Mouse (Mus musculus): ENCODE data around the gene Stat2.

The Stat2 gene

GRCm38 (mm10) chr10:128297622-128298021 is 27.3 kb downstream of the Stat2 start:
- 76% methylated on average over 11 of the region's 11 CpGs for WGBS

GRCm38 (mm10) chr10:128298243-128298642 is 27.9 kb downstream of the Stat2 start:
- 79% methylated on average over 6 of the region's 6 CpGs for WGBS

GRCm38 (mm10) chr10:128298702-128299171 is 28.4 kb downstream of the Stat2 start, which contains the start of gene Il23a:
Il23a (minus strand) TSS chr10:128298752.
- WGBS: 84% methylated on average over 11 of the region's 11 CpGs

GRCm38 (mm10) chr10:128302357-128302756 is 32.0 kb downstream of the Stat2 start:
- 29% methylated on average over 3 of the region's 3 CpGs for WGBS

GRCm38 (mm10) chr10:128302785-128303125 is 32.4 kb downstream of the Stat2 start:
- under 1% methylated on average over 9 of the region's 9 CpGs for WGBS

- 1% methylated on average over 37 of the region's 37 CpGs for WGBS
These were observed 33.0 kb downstream of the Stat2 start, which contains the start of gene Pan2 for GRCm38 (mm10) chr10:128303126-128304021. Pan2 (plus strand) TSS chr10:128303335.

- 92% methylated on average over 7 of the region's 7 CpGs for WGBS
These were observed 39.3 kb downstream of the Stat2 start for GRCm38 (mm10) chr10:128309654-128310053.

- 56% methylated on average over 11 of the region's 11 CpGs for WGBS
These were observed 39.8 kb downstream of the Stat2 start for GRCm38 (mm10) chr10:128310177-128310576.

- 76% methylated on average over 4 of the region's 4 CpGs for WGBS
These were observed 40.5 kb downstream of the Stat2 start for GRCm38 (mm10) chr10:128310902-128311301.

- 93% methylated on average over 8 of the region's 8 CpGs for WGBS
These were observed 45.2 kb downstream of the Stat2 start for GRCm38 (mm10) chr10:128315578-128315977.

GRCm38 (mm10) chr10:128321641-128322040 is 51.3 kb downstream of the Stat2 start:
- WGBS: 53% methylated on average over 12 of the region's 12 CpGs

GRCm38 (mm10) chr10:128322141-128323108 is 52.1 kb downstream of the Stat2 start, which contains the start of gene Cnpy2:
Cnpy2 (plus strand) TSS chr10:128322459.
- WGBS: under 1% methylated on average over 40 of the region's 40 CpGs

GRCm38 (mm10) chr10:128323516-128323915 is 53.2 kb downstream of the Stat2 start:
- 77% methylated on average over 8 of the region's 8 CpGs for WGBS

GRCm38 (mm10) chr10:128326825-128327224 is 56.5 kb downstream of the Stat2 start:
- 52% methylated on average over 8 of the region's 8 CpGs for WGBS

- WGBS: 85% methylated on average over 10 of the region's 10 CpGs
These were observed 57.3 kb downstream of the Stat2 start for GRCm38 (mm10) chr10:128327610-128328009.

- WGBS: 77% methylated on average over 6 of the region's 6 CpGs
These were observed 62.2 kb downstream of the Stat2 start for GRCm38 (mm10) chr10:128332358-128333249.

GRCm38 (mm10) chr10:128335582-128335981 is 65.2 kb downstream of the Stat2 start:
- 4% methylated on average over 4 of the region's 4 CpGs for WGBS

GRCm38 (mm10) chr10:128336195-128336594 is 65.8 kb downstream of the Stat2 start:
- 97% methylated on average over 3 of the region's 3 CpGs for WGBS

GRCm38 (mm10) chr10:128336597-128336996 is 66.2 kb downstream of the Stat2 start:
- 71% methylated on average over 3 of the region's 3 CpGs for WGBS

- WGBS: under 1% methylated on average over 61 of the region's 61 CpGs
These were observed 67.2 kb downstream of the Stat2 start, which contains the start of gene Cs for GRCm38 (mm10) chr10:128337306-128338181. Cs (plus strand) TSS chr10:128337734.

Data from cerebral cortex, adult 2 months (tissue).